In genomic region chr11:106820972-106821371, GRCm38 (mm10) we compare ENCODE assay signal across 8 mouse cellular contexts. TPM values are rescaled to one million over a fixed set of nuclear protein-coding genes. Genes with fewer than 3 reads are reported as not detected.
DNase-seq lines count a peak whose midpoint lies in the region; ATAC-seq lines count a peak whose summit lies in the region.

No protein-coding gene starts in this region.

- H3K9me3 ChIP-seq in megakaryocyte, embryonic 14.5 days: no peaks in the 10 kb centered on the region
- H3K9me3 ChIP-seq in midbrain, embryonic 10.5 days (replicated peaks): no peaks in the 10 kb centered on the region

- ATAC-seq in inflammation-experienced regulatory T-cells, adult 6 months: no peak

- H3K4me1 ChIP-seq in megakaryocyte, embryonic 14.5 days: peaks cover 17% of the 10 kb centered on the region
- H3K4me1 ChIP-seq in midbrain, embryonic 10.5 days: no peaks in the 10 kb centered on the region

- no peaks in the 10 kb centered on the region for H3K27me3 ChIP-seq in megakaryocyte, embryonic 14.5 days (replicated peaks)
- no peaks in the 10 kb centered on the region for H3K27me3 ChIP-seq in midbrain, embryonic 10.5 days (ENCODE audit: low read depth, poor library complexity, severe bottlenecking)

- intact Hi-C loops in left cerebral cortex, postnatal 25 days (cut with DNase I): no loop called here

- peak overlapping the region; percentile 12 for H3K4me3 ChIP-seq in megakaryocyte, embryonic 14.5 days (replicated peaks)
- no peak overlapping the region for H3K4me3 ChIP-seq in midbrain, embryonic 10.5 days

- peaks cover 97% of the 10 kb centered on the region for H3K36me3 ChIP-seq in megakaryocyte, embryonic 14.5 days (replicated peaks; ENCODE audit: low read length)
- H3K36me3 ChIP-seq in midbrain, embryonic 10.5 days: peaks cover 96% of the 10 kb centered on the region

- DNase-seq in left cerebral cortex, postnatal 25 days (ENCODE audit: low spot score in 2 of 2): peak; percentile 17 to 55
- DNase-seq in left cerebral cortex, adult 8-10 months (ENCODE audit: low spot score in 2 of 2): no peak
- DNase-seq in adrenal gland, adult 18-20 months (ENCODE audit: low spot score in 2 of 2): peak; percentile 20 to 59
- peak; percentile 65 to 72 for DNase-seq in cerebellum, postnatal 14 days
- DNase-seq in kidney, adult 18-20 months: peak; percentile 63
- DNase-seq in midbrain, embryonic 10.5 days (ENCODE audit: low spot score): no peak

- H3K27ac ChIP-seq in midbrain, embryonic 10.5 days (replicated peaks): no peak overlapping the region

- WGBS in midbrain, embryonic 10.5 days: 88% methylated on average over 4 of the region's 4 CpGs

RNA-seq across cellular contexts. Expression of gene Cep95, which starts 31.9 kb away (rescaled TPM):
- total RNA-seq in left cerebral cortex, postnatal 25 days (2021): 10 to 100 TPM; 11.1 to 11.3 TPM
- total RNA-seq in left cerebral cortex, adult 8-10 months (2022): 10 to 100 TPM in 3 of 4 experiments, 1 to 10 TPM in 1; 9.8 to 11.4 (median 10.5) TPM
- 1 to 10 TPM; 7.6 to 8.4 TPM for total RNA-seq in adrenal gland, adult 18-20 months (2021)
- 2.0 TPM in 1 of 2 replicates, not detected in the other for polyA plus RNA-seq in megakaryocyte, embryonic 14.5 days (2012; ENCODE audit: insufficient read depth, low replicate concordance)
- polyA plus RNA-seq in midbrain, embryonic 10.5 days (2016; fragmentation: Nextera tagmentation; extraction: Ambion mirVana): 18.0 and 19.1 TPM in 2 replicates
- polyA plus RNA-seq in inflammation-experienced regulatory T-cells, adult 6 months (2017; shearing (Covaris generic)): 10 to 100 TPM; 23.6 to 40.6 (median 34.6) TPM

RNA-seq across cellular contexts. Expression of gene Ddx5, which starts 32.0 kb away (rescaled TPM):
- 100 to 1,000 TPM; 633 to 643 TPM for total RNA-seq in left cerebral cortex, postnatal 25 days (2021)
- total RNA-seq in left cerebral cortex, adult 8-10 months (2022): 100 to 1,000 TPM; 617 to 703 (median 641) TPM
- 100 to 1,000 TPM; 828 to 881 TPM for total RNA-seq in adrenal gland, adult 18-20 months (2021)
- 1,300 and 3,413 TPM in 2 replicates for polyA plus RNA-seq in megakaryocyte, embryonic 14.5 days (2012; ENCODE audit: insufficient read depth, low replicate concordance)
- polyA plus RNA-seq in midbrain, embryonic 10.5 days (2016; fragmentation: Nextera tagmentation; extraction: Ambion mirVana): 295 and 331 TPM in 2 replicates
- polyA plus RNA-seq in inflammation-experienced regulatory T-cells, adult 6 months (2017; shearing (Covaris generic)): 100 to 1,000 TPM; 400 to 575 (median 510) TPM

RNA-seq across cellular contexts. Expression of gene Polg2, which starts 41.6 kb away (rescaled TPM):
- total RNA-seq in left cerebral cortex, postnatal 25 days (2021): 1 to 10 TPM; 2.8 to 4.4 TPM
- total RNA-seq in left cerebral cortex, adult 8-10 months (2022): 1 to 10 TPM; 2.8 to 4.6 (median 4.0) TPM
- 1 to 10 TPM; 4.3 to 6.1 TPM for total RNA-seq in adrenal gland, adult 18-20 months (2021)
- polyA plus RNA-seq in megakaryocyte, embryonic 14.5 days (2012; ENCODE audit: insufficient read depth, low replicate concordance): 0.62 TPM in 1 of 2 replicates, not detected in the other
- polyA plus RNA-seq in midbrain, embryonic 10.5 days (2016; fragmentation: Nextera tagmentation; extraction: Ambion mirVana): 10.2 and 10.7 TPM in 2 replicates
- 10 to 100 TPM; 12.5 to 20.8 (median 13.3) TPM for polyA plus RNA-seq in inflammation-experienced regulatory T-cells, adult 6 months (2017; shearing (Covaris generic))

Comparison
In these comparisons a context has a peak if more than half of its experiments do, and no peak if none do; other contexts are left out.
1. DNase-seq: peak in left cerebral cortex, postnatal 25 days (2 of 2), adrenal gland, adult 18-20 months (2 of 2), cerebellum, postnatal 14 days (2 of 2) and kidney, adult 18-20 months (single experiment); none in left cerebral cortex, adult 8-10 months (0 of 2) and midbrain, embryonic 10.5 days (single experiment).